Mouse (Mus musculus) liver, embryonic 16.5 days (tissue): ENCODE measurements at regions not wholly inside any gene's neighbourhood (a gene's known extent, or its start where the extent isn't known, plus 50 kb on each side); places are given as distances from the start of the nearest gene placed in this dataset.
"Not testable (repeated sequence)": the region's sequence is repeated elsewhere in the genome, so short reads cannot be mapped to it uniquely, and the experiment has no call there.

Experiments used
- ATAC-seq: fragments of 200-750 bp; cut with Nextera tagmentation; 2 replicates; pipeline ENCODE4 v1.8.0; 2017; ENCODE audit warnings: low read depth, mild to moderate bottlenecking, moderate number of reproducible peaks, moderate library complexity
- H3K27ac ChIP-seq: fragments of 300-500 bp; sonication (generic); 2 replicates; pipeline ENCODE4 v1.5.1; 2014; ENCODE audit warnings: mild to moderate bottlenecking, low read length
- H3K27me3 ChIP-seq: fragments of 300-500 bp; sonication (generic); 2 replicates; pipeline ENCODE4 v1.6.1; 2014; ENCODE audit warnings: low read depth, low read length, mixed read lengths; ENCODE audit not compliant: control insufficient read depth, insufficient read depth
- H3K36me3 ChIP-seq: fragments of 300-500 bp; sonication (generic); 2 replicates; pipeline ENCODE4 v1.6.1; 2014; ENCODE audit warnings: mild to moderate bottlenecking; ENCODE audit not compliant: control insufficient read depth, insufficient read depth
- H3K4me1 ChIP-seq: fragments of 300-500 bp; sonication (generic); 2 replicates; pipeline ENCODE4 v1.6.1; 2014; ENCODE audit warnings: low read depth, low read length, mixed read lengths; ENCODE audit not compliant: control insufficient read depth
- H3K4me2 ChIP-seq: fragments of 300-500 bp; sonication (generic); 2 replicates; pipeline ENCODE4 v1.6.1; 2014; ENCODE audit warnings: low read depth, low read length, mixed read lengths
- H3K4me3 ChIP-seq: fragments of 300-500 bp; sonication (generic); 2 replicates; pipeline ENCODE4 v1.5.1; 2014; ENCODE audit warnings: low read depth, mild to moderate bottlenecking, low read length
- H3K9ac ChIP-seq: fragments of 300-500 bp; sonication (generic); 2 replicates; pipeline ENCODE4 v1.6.1; 2014; ENCODE audit warnings: low read depth, low read length
- H3K9me3 ChIP-seq: fragments of 300-500 bp; sonication (generic); replicated peaks from 2 replicates; pipeline ENCODE4 v1.6.1; 2016; ENCODE audit warnings: low read length; ENCODE audit not compliant: control insufficient read depth
- WGBS: fragments of 180-500 bp; shearing (Covaris S2); extraction: QIAGEN DNeasy Blood & Tissue Kit; methylation state at CpG from one replicate; pipeline ENCODE4 v1.1.7; 2014; ENCODE audit not compliant: insufficient replicate concordance; 5-methylcytosine and 5-hydroxymethylcytosine counted together

DNA sequence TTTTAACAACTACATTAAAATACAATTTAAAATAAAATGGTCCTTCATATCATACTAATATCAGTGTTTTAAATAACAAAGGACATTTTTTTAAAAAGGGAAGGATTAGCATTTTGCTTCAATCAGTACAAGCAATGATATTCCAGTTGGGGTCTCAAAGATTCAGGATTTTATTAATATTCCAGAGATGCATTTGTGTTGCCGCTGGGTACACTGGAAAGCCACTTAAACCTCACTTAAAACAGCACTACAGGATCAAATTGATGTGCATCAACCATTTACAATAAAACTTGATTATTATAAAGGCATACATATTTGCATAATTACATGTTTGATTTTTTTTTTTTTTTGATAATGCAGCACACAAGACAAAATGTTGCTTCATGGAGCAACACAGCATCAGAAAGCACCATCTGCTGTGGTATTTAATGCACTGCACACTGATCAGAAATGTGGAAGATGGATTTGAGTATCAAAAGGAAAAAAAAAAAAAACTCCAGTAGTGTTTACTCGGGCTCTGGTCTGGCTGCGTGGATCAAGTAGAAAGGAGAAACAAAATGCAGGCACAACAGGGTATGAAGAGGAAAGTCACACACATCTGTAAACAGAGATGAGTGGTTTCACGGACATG is 558.6 kb upstream of the Ptbp2 start:
- Histone ChIP-seq H3K4me1 (no peaks in the 10 kb centered on the region), H3K4me3 (no peak overlapping the region), H3K36me3 (no peaks in the 10 kb centered on the region), H3K9ac (no peak overlapping the region), H3K4me2 (no peak overlapping the region), H3K9me3 (no peaks in the 10 kb centered on the region), H3K27me3 (no peaks in the 10 kb centered on the region), H3K27ac (no peak overlapping the region)
- 67% methylated on average over 4 of the region's 4 CpGs for WGBS
- no peak for ATAC-seq

DNA sequence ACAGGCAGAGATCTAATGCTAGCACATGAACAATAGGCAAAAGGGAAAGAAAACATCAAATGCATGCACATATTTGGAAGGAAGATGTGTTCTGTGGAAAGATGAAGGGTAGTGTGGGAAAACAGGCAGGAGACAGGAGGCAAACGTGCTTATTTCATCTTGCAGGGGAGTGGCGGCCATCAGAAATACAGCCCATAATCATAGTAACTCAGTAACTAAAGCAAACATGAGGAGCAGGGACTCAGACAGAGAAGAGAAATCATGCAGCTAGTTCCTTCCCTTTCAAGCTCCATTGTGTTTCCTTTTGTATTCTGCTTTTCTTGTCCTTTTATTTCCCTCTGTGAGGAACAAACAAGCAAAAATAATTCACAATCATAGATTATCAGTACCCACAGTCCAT is 557.6 kb upstream of the Ptbp2 start:
- no peak overlapping the region for H3K4me3 ChIP-seq
- no peak for ATAC-seq
- H3K27ac ChIP-seq: no peak overlapping the region
- H3K9me3 ChIP-seq: no peaks in the 10 kb centered on the region
- 44% methylated on average over 2 of the region's 2 CpGs for WGBS
- H3K27me3 ChIP-seq: no peaks in the 10 kb centered on the region
- no peaks in the 10 kb centered on the region for H3K4me1 ChIP-seq
- H3K36me3 ChIP-seq: no peaks in the 10 kb centered on the region
- H3K9ac ChIP-seq: no peak overlapping the region
- H3K4me2 ChIP-seq: no peak overlapping the region

DNA sequence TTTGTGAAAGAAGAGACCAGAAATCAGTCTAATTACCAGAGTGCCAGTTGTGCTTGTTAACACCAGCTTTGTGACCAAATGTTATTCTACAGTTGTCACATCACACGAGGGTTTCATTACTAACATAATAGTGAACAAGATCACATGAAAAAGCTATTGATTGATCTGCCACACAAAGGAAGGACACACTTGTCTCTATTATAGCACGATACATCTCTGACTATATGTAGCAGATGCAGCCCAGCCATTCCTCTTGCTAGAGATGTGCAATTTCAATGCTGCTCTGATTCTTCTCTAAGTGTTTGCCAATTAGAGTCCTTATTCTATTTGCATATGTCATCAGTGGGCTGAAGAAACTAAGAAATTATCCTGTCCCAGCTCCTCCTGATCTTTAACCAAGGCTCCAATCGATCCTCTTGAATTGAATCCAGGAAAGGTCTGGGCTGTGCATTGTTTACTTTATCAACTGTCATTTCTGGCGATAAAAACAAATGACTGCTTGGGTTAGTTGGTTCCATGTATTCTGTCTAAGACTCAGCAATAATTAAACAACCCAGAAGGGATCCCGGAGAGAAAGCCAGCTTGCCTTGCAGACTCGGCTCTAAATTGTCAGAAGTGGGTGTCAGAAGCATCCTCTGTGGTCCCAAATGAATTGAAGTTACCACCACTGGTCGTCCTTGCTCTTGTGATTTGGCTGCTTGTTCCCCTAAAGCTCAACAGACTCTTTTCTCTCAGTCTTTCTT is 551.7 kb upstream of the Ptbp2 start:
- Histone ChIP-seq H3K9ac (no peak overlapping the region), H3K4me3 (no peak overlapping the region), H3K27ac (no peak overlapping the region), H3K36me3 (no peaks in the 10 kb centered on the region), H3K9me3 (no peaks in the 10 kb centered on the region), H3K4me1 (no peaks in the 10 kb centered on the region), H3K27me3 (no peaks in the 10 kb centered on the region), H3K4me2 (no peak overlapping the region)
- ATAC-seq: no peak
- 54% methylated on average over 7 of the region's 7 CpGs for WGBS

DNA sequence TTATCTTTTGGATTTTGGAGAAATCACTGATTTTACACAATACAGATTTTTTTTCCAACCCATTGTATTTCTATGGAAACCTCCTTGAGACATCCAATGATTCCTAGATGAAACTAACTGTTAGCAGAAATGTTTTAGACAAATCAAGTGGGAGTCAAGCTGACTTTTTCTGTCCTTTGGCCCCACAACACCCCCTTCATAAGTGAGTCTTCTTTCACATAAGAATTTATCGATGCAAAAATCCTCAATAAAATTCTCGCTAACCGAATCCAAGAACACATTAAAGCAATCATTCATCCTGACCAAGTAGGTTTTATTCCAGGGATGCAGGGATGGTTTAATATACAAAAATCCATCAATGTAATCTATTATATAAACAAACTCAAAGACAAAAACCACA is 522.8 kb upstream of the Ptbp2 start:
- not testable (repeated sequence) for ATAC-seq, H3K27me3 ChIP-seq, H3K4me3 ChIP-seq, H3K9me3 ChIP-seq, H3K27ac ChIP-seq, H3K9ac ChIP-seq, H3K36me3 ChIP-seq, H3K4me2 ChIP-seq, H3K4me1 ChIP-seq
- WGBS: 71% methylated on average over 3 of the region's 3 CpGs

DNA sequence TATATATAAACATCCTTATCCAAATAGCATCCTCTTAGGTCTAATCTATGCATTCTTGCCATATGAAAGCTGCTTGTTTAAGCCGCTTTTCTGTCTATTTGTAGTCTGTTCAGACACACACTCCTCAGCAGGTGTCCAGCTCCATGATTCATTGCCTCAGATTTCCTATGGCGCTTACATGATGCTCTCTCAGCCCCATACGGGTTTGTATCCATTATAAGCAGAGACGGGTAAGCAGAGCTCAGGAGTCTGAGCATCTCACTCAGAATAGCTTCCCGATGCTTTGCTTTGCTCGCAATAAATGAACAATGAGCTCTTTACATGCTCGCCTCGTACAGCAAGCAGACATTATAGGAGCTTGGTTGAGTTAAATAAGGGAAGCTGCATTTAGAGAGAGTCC is 521.3 kb upstream of the Ptbp2 start:
- Histone ChIP-seq H3K4me2 (no peak overlapping the region), H3K4me1 (no peaks in the 10 kb centered on the region), H3K36me3 (no peaks in the 10 kb centered on the region), H3K27me3 (no peaks in the 10 kb centered on the region), H3K9me3 (no peaks in the 10 kb centered on the region), H3K27ac (no peak overlapping the region), H3K4me3 (no peak overlapping the region), H3K9ac (no peak overlapping the region)
- ATAC-seq: no peak
- WGBS: 66% methylated on average over 8 of the region's 8 CpGs
